Mouse (Mus musculus) heart, adult 2 months (tissue): ENCODE measurements around the gene Smim11.

Experiments used
- CTCF ChIP-seq: fragments of 200-600 bp; IDR thresholded peaks from 2 replicates; pipeline ENCODE4 v1.8.1; 2022; ENCODE audit warnings: antibody characterized with exemption, mild to moderate bottlenecking, moderate library complexity
- POLR2A ChIP-seq: fragments of 200-500 bp; IDR thresholded peaks from 2 replicates; pipeline ENCODE4 v1.6.1; 2011; ENCODE audit warnings: mild to moderate bottlenecking, low read depth, low read length, control low read depth; ENCODE audit not compliant: insufficient read depth

DNA sequence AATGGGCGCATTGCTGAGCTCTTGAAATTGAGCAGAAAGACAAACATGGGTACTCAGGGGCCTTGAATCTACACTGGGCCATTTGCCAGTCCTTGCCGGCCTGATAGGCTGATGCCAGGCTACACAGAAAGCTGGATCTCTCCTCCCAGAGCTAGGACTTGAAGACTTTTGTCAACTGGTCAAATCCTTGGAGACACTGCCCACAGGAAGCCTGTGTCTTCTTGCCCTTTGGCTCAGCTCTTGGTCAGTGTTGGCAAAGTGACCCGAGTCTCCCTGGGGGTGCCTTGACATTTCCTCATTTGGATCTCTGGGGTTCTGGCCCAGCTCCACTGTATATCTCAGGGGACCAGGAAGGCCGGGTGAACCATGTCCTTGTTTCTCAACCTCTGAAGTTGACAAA is 25.6 kb upstream of the Smim11 start:
- TF ChIP-seq CTCF (no peak), POLR2A (no peak)
